In genomic region chr12:75616841-75617240, GRCm38 (mm10) we compare ENCODE assay signal across 19 mouse cellular contexts. TPM values are rescaled to one million over a fixed set of nuclear protein-coding genes. Genes with fewer than 3 reads are reported as not detected.
A peak's percentile ranks its signal among the peaks of the same experiment; 100 is the strongest.
DNase-seq lines count a peak whose midpoint lies in the region; ATAC-seq and TF ChIP-seq lines count a peak whose summit lies in the region.
"Had no signal": no experiment of that assay in that cellular context is flagged by ENCODE, and none has a peak within 500 bp of the region (broad histone marks: within the 10 kb centered on the region; RNA-seq: fewer than 3 reads in every experiment).

No protein-coding gene starts in this region.

- H3K27me3 ChIP-seq in intestine, embryonic 15.5 days (replicated peaks) = no peaks in the 10 kb centered on the region
- H3K27me3 ChIP-seq in intestine, postnatal 0 days (replicated peaks; ENCODE audit: control insufficient read depth, insufficient read depth, low read length) = no peaks in the 10 kb centered on the region
- no peaks in the 10 kb centered on the region for H3K27me3 ChIP-seq in lung, embryonic 14.5 days (ENCODE audit: insufficient read depth, low read length)
- H3K27me3 ChIP-seq in embryonic facial prominence, embryonic 10.5 days (replicated peaks; ENCODE audit: low read depth, poor library complexity, severe bottlenecking) = no peaks in the 10 kb centered on the region; the same call in 1 of the 2 replicates
- H3K27me3 ChIP-seq: embryonic facial prominence, embryonic 15.5 days; heart, embryonic 13.5 days had no signal

- H3K4me1 ChIP-seq in intestine, embryonic 15.5 days (replicated peaks) = 0 out of 2 replicates have a peak, but pooled peaks cover 5% of the 10 kb centered on the region
- H3K4me1 ChIP-seq in intestine, postnatal 0 days (replicated peaks; ENCODE audit: control insufficient read depth, insufficient read depth, low read length) = no peaks in the 10 kb centered on the region
- no peaks in the 10 kb centered on the region for H3K4me1 ChIP-seq in lung, embryonic 14.5 days (ENCODE audit: insufficient read depth)
- H3K4me1 ChIP-seq in embryonic facial prominence, embryonic 10.5 days = peaks cover 8% of the 10 kb centered on the region

- ATAC-seq in intestine, embryonic 15.5 days = 0 out of 2 replicates have a peak, but pooled peaks have one; percentile 10
- ATAC-seq in intestine, postnatal 0 days = no peak
- peak; percentile 11; the same call in 1 of the 2 replicates for ATAC-seq in lung, embryonic 14.5 days (ENCODE audit: insufficient read depth)
- ATAC-seq: activated CD4-positive, CD25-positive, alpha-beta regulatory T cell, adult 4 months; forebrain, embryonic 14.5 days; hindbrain, embryonic 16.5 days; inflammation-experienced regulatory T-cells, adult 6 months had no signal

- no peaks in the 10 kb centered on the region for H3K36me3 ChIP-seq in intestine, embryonic 15.5 days
- H3K36me3 ChIP-seq in intestine, postnatal 0 days (ENCODE audit: control insufficient read depth, insufficient read depth) = no peaks in the 10 kb centered on the region
- H3K36me3 ChIP-seq in lung, embryonic 14.5 days (ENCODE audit: insufficient read depth) = no peaks in the 10 kb centered on the region
- no peaks in the 10 kb centered on the region for H3K36me3 ChIP-seq in embryonic facial prominence, embryonic 10.5 days (replicated peaks)
- H3K36me3 ChIP-seq: embryonic facial prominence, embryonic 15.5 days; forebrain, embryonic 10.5 days; G1E; heart, embryonic 13.5 days; hindbrain, embryonic 12.5 days had no signal

- no peak for DNase-seq in lung, embryonic 14.5 days
- DNase-seq in lung, postnatal 4 days = no peak
- DNase-seq in ZHBTc4 (ENCODE audit: low read depth, low spot score) = peak; percentile 59
- DNase-seq in frontal cortex, adult 2 months (ENCODE audit: extremely low spot score in 1 of 2, low spot score in 1 of 2) = no peak
- no peak for DNase-seq in embryonic facial prominence, embryonic 10.5 days (ENCODE audit: low spot score)
- DNase-seq: cerebellum, adult 11-12 months; cerebellum, adult 9-10 months; gastrocnemius, postnatal 14 days had no signal

- H3K27ac ChIP-seq in intestine, embryonic 15.5 days = no peak overlapping the region
- no peak overlapping the region for H3K27ac ChIP-seq in intestine, postnatal 0 days (ENCODE audit: low read depth, low read length)
- no peak overlapping the region for H3K27ac ChIP-seq in lung, embryonic 14.5 days (ENCODE audit: low read depth)
- no peak overlapping the region for H3K27ac ChIP-seq in embryonic facial prominence, embryonic 10.5 days (replicated peaks)
- H3K27ac ChIP-seq: embryonic facial prominence, embryonic 15.5 days; forebrain, embryonic 10.5 days; hindbrain, embryonic 12.5 days had no signal

- no peak for TF ChIP-seq CTCF in intestine, postnatal 0 days (IDR thresholded peaks at IDR 0.05; ENCODE audit: low read depth)
- no peak for TF ChIP-seq CTCF in lung, embryonic 14.5 days (IDR thresholded peaks at IDR 0.05; ENCODE audit: low read depth)

- H3K4me3 ChIP-seq in intestine, embryonic 15.5 days (replicated peaks) = no peak overlapping the region
- no peak overlapping the region for H3K4me3 ChIP-seq in intestine, postnatal 0 days (ENCODE audit: low read depth, low read length)
- H3K4me3 ChIP-seq in lung, embryonic 14.5 days (ENCODE audit: low read depth, low read length) = no peak overlapping the region
- H3K4me3 ChIP-seq in embryonic facial prominence, embryonic 10.5 days = no peak overlapping the region

- H3K4me2 ChIP-seq in intestine, embryonic 15.5 days (replicated peaks) = no peak overlapping the region
- no peak overlapping the region for H3K4me2 ChIP-seq in intestine, postnatal 0 days (replicated peaks; ENCODE audit: low read depth)
- H3K4me2 ChIP-seq in lung, embryonic 14.5 days = no peak overlapping the region; the same call in 1 of the 2 replicates

- 64% methylated on average over 8 of the region's 8 CpGs for WGBS in intestine, embryonic 15.5 days
- 72% methylated on average over 8 of the region's 8 CpGs for WGBS in intestine, postnatal 0 days
- 59% methylated on average over 8 of the region's 8 CpGs for WGBS in lung, embryonic 14.5 days
- 59% methylated on average over 8 of the region's 8 CpGs for WGBS in embryonic facial prominence, embryonic 10.5 days

- H3K9ac ChIP-seq in intestine, embryonic 15.5 days = no peak overlapping the region
- no peak overlapping the region for H3K9ac ChIP-seq in intestine, postnatal 0 days (ENCODE audit: low read depth, low read length)
- H3K9ac ChIP-seq in lung, embryonic 14.5 days = no peak overlapping the region
- H3K9ac ChIP-seq: embryonic facial prominence, embryonic 15.5 days; hindbrain, embryonic 12.5 days had no signal

- no peaks in the 10 kb centered on the region for H3K9me3 ChIP-seq in intestine, embryonic 15.5 days
- 0 out of 2 replicates have a peak, but pooled peaks cover 5% of the 10 kb centered on the region for H3K9me3 ChIP-seq in intestine, postnatal 0 days (ENCODE audit: control insufficient read depth)
- no peaks in the 10 kb centered on the region for H3K9me3 ChIP-seq in lung, embryonic 14.5 days (ENCODE audit: low read depth, low read length)
- peaks cover 3% of the 10 kb centered on the region; the same call in 1 of the 2 replicates for H3K9me3 ChIP-seq in embryonic facial prominence, embryonic 10.5 days
- H3K9me3 ChIP-seq: embryonic facial prominence, embryonic 15.5 days had no signal

RNA-seq across cellular contexts. Expression of gene Ppp2r5e, which starts 20.8 kb away (rescaled TPM):
- polyA plus RNA-seq in intestine, embryonic 15.5 days (2015; fragmentation: Nextera tagmentation; extraction: Ambion mirVana) = 9.3 and 11.8 TPM in 2 replicates
- 7.3 and 9.2 TPM in 2 replicates for polyA plus RNA-seq in intestine, postnatal 0 days (2015; fragmentation: Nextera tagmentation; extraction: Ambion mirVana)
- 19.9 and 20.3 TPM in 2 replicates for polyA plus RNA-seq in lung, embryonic 14.5 days (2014; fragmentation: Nextera tagmentation; extraction: Ambion mirVana)
- 35.9 and 40.9 TPM in 2 replicates for polyA plus RNA-seq in frontal cortex, adult 2 months (2012; rRNA removed)
- polyA plus RNA-seq in embryonic facial prominence, embryonic 10.5 days (2016; fragmentation: Nextera tagmentation; extraction: Ambion mirVana) = 13.2 and 14.5 TPM in 2 replicates

RNA-seq across cellular contexts. Expression of gene Wdr89, which starts 52.5 kb away (rescaled TPM):
- 11.0 and 12.6 TPM in 2 replicates for polyA plus RNA-seq in intestine, embryonic 15.5 days (2015; fragmentation: Nextera tagmentation; extraction: Ambion mirVana)
- 4.3 and 5.3 TPM in 2 replicates for polyA plus RNA-seq in intestine, postnatal 0 days (2015; fragmentation: Nextera tagmentation; extraction: Ambion mirVana)
- polyA plus RNA-seq in lung, embryonic 14.5 days (2014; fragmentation: Nextera tagmentation; extraction: Ambion mirVana) = 14.0 and 14.5 TPM in 2 replicates
- polyA plus RNA-seq in frontal cortex, adult 2 months (2012; rRNA removed) = 5.3 and 6.6 TPM in 2 replicates
- polyA plus RNA-seq in embryonic facial prominence, embryonic 10.5 days (2016; fragmentation: Nextera tagmentation; extraction: Ambion mirVana) = 15.6 and 16.5 TPM in 2 replicates
